Mouse (Mus musculus) frontal cortex, postnatal 25 days (tissue): ENCODE results near the gene Dnah7a.
"Not testable (repeated sequence)": the region's sequence is repeated elsewhere in the genome, so short reads cannot be mapped to it uniquely, and the experiment has no call there.

Experiments
- DNase-seq, 2 experiments: peaks; one replicate each; pipeline ENCODE4 v3.0.0; 2022; ENCODE audit warnings: low spot score in 2 of 2

Dnah7a gene

DNA sequence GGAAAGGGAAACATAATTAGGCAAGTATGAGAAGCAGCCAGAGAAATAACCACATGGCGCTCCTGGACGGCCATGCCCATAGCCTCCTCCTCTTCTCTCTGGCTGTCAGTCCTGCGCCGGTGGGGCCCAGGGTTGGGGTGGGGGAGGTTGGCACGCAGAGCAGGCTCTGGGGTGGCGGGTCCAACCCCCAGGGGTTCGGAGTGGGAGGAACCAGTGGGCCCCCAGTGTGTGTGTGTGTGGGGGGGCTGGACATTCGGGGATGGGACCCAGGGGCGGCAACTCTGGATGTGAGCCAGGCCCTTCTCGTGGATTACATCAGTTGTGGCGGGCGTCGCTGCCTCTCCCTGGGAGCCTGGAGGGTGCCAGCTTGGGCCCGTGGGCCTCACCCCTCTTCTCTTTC is 317.8 kb downstream of the Dnah7a start:
- no peak for DNase-seq

DNA sequence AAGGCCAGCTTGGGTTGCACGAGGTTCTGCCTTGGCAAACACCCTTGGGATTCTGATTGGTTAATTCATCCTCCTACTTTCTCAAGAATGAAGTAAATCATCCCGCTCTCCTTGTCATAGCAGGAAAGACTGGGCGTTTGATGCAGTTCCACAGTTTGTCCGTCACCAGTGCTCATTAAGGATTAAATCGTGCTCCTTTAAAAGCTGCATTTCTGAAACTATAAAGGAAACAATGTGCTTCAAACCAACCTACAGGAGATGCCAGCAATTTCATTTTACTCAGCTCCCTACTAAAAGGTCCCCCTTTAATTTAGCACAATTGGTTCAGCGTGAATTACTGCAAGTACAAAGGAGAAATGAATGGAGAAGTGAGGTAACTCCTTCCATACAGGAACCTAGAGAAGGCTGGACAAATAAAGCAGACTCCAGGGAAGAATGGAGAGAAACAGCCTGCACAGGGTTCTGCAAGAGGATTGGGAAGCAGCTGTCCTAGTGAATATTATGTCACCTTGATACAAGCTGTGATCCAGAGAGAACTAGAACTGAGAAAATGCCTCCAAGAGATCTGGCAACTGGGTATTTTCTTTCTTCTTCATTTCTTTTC is 322.4 kb downstream of the Dnah7a start:
- no peak for DNase-seq

DNA sequence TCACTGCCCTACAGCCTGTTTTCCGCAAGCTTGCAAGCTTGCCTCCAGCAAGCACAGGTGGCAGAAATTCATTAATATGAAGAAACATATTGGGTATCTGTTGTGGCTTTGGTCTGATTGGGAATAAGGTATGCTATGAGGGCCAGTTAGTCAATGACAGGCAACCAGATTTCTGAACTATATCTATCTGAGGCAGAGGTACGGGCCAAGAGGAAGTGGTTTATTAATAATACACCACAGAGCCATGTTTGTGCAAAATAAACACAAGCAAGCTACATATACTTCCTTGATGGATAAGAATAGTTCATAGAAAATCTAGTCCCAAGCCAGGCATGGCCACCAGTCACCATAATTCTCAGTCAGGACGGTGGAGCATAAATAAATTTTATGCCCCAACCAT is 328.9 kb downstream of the Dnah7a start:
- DNase-seq = no peak

DNA sequence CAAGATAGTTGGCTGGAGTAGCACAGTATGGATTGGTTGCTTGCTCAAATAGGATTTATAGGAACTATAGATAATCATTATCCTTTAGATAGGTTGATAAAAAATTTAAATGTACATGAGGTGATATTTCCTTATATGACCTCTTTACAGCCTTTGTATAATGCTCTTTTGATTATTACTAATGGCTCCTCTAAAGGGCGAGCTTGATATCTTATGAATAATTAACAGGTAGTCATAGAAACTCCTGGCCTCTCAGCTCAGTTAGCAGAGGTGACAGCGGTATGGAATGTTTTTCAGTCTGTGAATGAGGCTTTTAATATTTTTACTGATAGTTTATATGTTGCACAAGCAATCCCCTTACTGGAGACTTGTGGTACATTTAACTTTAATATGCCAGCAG is 330.6 kb downstream of the Dnah7a start:
- DNase-seq = not testable (repeated sequence)

DNA sequence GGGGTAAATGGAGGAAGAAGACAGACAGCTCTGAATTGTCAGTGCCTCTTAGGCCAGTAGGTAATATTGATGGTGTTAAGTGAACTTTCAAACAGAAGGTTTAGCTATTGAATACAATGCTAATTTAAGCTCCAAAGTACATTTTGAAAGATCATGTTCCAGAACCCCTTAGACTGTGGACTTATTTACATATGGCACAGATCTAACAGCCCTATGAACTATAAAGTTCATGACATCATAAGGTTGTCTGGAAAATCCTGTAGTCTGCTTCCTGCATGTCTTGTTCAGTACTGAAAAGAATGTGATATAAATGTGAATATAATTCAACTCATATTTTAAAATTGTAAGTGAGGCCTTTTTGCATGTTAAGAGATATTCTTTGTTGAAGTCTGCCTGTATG is 347.6 kb downstream of the Dnah7a start:
- DNase-seq = no peak

DNA sequence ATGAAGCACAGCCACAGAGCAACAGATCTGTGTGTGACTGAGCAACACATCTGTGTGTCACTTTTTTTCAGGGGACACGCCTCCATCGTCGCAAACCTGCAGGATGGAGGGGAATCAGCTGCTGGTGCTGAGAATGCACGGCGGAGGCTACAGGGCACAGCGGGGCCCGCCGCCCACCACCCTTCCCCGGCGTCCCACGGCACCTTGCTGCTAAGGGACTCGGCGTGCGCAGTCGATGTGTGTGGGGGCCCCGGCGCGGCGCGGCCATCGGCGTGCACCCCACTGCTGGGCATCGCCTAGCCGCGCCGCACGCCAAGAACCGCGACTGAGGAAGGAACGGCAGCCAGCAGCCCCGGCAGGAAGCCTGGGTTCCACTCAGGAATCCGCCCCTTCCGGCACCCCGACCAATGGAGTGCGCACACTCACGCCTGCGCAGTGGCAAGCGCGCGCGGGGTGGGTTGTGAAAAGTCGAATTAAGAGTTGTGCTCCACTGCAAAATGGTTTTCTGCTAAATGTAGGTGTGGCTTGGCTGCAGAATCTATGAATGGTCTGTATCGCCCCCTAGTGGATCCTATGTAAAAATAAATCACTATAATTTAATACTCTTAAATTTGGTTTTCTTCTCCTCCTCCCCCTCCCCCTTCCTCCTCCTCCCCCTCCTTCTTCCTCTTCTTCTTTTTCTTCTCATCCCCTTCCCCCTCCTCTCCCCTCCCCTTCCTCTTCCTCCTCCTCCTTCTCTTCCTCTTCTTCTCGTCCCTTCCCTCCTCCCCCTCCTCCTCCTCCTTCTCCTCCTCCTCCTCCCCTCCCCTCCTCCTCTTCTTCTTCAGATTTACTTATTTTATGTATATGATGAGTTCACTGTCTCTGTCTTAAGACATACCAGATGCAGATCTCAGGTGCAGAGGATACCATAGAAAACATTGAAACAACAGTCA is 354.0 kb downstream of the Dnah7a start, which contains the start of the genes Asdurf, Gm28551 and Asnsd1:
Asdurf (minus strand) TSS at position 293 of the 935 bp plus-strand sequence.
Gm28551 (minus strand) TSS at position 341 of the 935 bp plus-strand sequence.
Asnsd1 (minus strand) TSS at position 426 of the 935 bp plus-strand sequence.
- DNase-seq = peak; percentile 93 to 95
